Mouse (Mus musculus): ENCODE data around the gene Stk4.

The Stk4 gene

GRCm38 (mm10) chr2:164127297-164127696 is 57.2 kb downstream of the Stk4 start:
- DNase-seq (ENCODE audit: low spot score in 2 of 2): no peak

GRCm38 (mm10) chr2:164128576-164129411 is 58.7 kb downstream of the Stk4 start:
- peak in 1 of 2 experiments; percentile 48 for DNase-seq (ENCODE audit: low spot score in 2 of 2)

- DNase-seq (ENCODE audit: low spot score in 2 of 2): no peak
Observed at GRCm38 (mm10) chr2:164131586-164131985, 61.5 kb downstream of the Stk4 start.

- DNase-seq (ENCODE audit: low spot score in 2 of 2): no peak
Observed at GRCm38 (mm10) chr2:164134563-164134962, 64.4 kb downstream of the Stk4 start.

DNA sequence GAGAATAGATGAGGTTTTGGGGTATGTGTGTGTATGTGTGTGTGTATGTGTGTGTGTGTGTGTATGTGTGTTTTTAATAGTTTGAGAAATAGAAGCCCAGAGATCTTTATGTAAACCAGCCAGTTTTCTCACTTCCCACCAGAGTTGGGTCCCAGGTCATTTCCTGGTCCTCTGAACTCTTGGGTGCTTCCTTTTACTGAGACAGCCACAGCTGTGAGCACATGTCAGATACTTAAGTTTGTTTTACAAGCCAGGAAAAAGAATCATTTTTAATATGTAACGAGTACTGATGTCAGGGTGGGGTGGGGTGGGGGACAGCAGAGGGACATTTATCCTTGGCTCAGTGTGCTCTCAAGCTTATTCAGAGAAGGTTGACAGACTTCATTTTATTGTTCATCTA is 65.2 kb downstream of the Stk4 start:
- no peak for DNase-seq (ENCODE audit: low spot score in 2 of 2)

GRCm38 (mm10) chr2:164136393-164136792 is 66.3 kb downstream of the Stk4 start:
- no peak for DNase-seq (ENCODE audit: low spot score in 2 of 2)

DNA sequence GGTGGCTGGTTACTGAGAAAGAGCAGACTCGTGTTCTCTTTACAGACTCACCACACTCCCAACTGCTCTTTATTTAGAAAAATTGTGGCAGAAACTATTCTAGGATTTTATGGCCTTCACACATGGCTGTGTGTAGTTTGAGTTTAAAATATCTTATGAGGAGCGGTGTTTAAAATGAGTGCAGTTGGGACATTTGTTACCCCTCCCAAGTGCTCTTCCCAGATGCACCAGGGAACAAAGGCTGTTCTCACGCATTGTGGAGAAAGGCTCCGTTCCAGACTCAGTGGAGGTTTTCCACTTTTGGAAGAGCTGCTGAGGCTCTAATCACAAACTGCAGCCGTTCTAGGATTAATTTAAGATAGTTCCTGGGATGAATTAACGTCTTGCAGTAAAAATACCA is 67.6 kb downstream of the Stk4 start:
- no peak for DNase-seq (ENCODE audit: low spot score in 2 of 2)

GRCm38 (mm10) chr2:164142021-164142420 is 71.9 kb downstream of the Stk4 start:
- no peak for DNase-seq (ENCODE audit: low spot score in 2 of 2)

- DNase-seq (ENCODE audit: low spot score in 2 of 2): no peak
Observed at GRCm38 (mm10) chr2:164144025-164144424, 73.9 kb downstream of the Stk4 start.

DNA sequence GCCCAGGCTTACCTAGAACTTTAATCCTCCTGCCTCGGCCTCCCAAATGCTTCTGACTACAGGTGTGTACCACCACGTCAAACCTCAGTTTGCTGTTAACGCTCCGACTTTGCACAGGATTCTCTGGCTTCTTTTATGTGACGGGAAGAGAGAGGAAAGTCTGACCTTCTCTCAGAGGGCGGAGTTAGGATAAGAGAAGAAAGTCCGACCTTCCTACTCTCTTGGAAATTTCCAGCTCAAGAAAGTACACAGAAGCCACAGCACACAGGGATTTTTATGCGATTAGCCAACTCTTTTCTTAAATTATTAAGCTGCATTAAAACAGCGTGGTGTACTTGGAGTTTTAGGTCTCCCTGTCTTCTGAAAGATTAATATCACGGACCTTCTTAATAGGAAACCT is 74.4 kb downstream of the Stk4 start:
- no peak for DNase-seq (ENCODE audit: low spot score in 2 of 2)

- DNase-seq (ENCODE audit: low spot score in 2 of 2): no peak
Observed at GRCm38 (mm10) chr2:164146556-164146955, 76.4 kb downstream of the Stk4 start.

- DNase-seq (ENCODE audit: low spot score in 2 of 2): no peak
Observed at GRCm38 (mm10) chr2:164150086-164150760, 80.1 kb downstream of the Stk4 start.

GRCm38 (mm10) chr2:164152341-164152740 is 82.2 kb downstream of the Stk4 start:
- no peak for DNase-seq (ENCODE audit: low spot score in 2 of 2)

- no peak for DNase-seq (ENCODE audit: low spot score in 2 of 2)
Observed at GRCm38 (mm10) chr2:164154007-164154406, 83.9 kb downstream of the Stk4 start.

GRCm38 (mm10) chr2:164156158-164156557 is 86.0 kb downstream of the Stk4 start:
- DNase-seq (ENCODE audit: low spot score in 2 of 2): no peak

- DNase-seq (ENCODE audit: low spot score in 2 of 2): no peak
Observed at GRCm38 (mm10) chr2:164158838-164159237, 88.7 kb downstream of the Stk4 start.

DNA sequence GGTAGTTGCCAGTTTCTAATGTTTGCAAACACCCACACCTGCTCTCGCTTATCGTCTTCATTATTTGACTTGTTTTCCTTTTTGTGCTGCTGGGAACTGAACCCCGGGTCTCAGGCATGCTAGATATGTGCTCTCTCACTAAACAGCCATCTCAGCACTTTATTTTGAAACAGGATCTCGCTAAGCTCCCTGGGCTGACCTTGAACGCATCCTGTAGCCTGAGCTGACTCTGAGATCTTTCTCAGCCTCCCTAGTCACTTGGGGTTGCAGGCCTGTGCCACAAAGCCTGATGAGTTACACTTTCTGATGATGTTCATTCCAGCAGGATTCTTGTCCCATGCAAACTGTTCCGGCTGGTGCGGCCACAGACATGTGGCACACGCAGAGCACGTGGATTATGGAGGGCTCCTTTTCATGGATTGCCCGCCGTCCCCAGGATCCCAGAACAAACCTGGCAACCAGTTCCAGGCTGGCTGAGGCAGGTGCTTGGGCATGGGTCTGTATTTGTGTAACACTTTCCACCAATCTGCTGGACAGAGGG is 91.5 kb downstream of the Stk4 start:
- no peak for DNase-seq (ENCODE audit: low spot score in 2 of 2)

DNA sequence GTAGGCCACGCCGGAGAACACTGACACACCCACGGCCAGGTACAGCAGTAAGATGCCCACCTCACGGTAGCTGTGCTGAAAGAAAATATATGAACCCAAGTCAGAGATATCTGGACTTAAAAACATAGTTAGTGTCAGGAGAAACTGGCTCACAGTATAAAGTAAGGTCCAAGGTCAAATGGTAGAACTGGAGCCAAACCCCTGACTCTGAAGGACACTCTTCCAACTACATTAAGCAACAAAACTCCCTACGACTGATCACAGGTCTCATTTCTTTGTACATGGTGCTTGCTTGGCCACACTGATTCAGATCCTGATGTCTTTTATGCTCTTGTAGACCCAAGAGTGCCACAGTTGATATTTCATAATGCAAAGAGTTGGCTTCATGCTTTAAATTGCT is 94.8 kb downstream of the Stk4 start:
- DNase-seq (ENCODE audit: low spot score in 2 of 2): no peak

GRCm38 (mm10) chr2:164167752-164168570 is 97.8 kb downstream of the Stk4 start:
- DNase-seq (ENCODE audit: low spot score in 2 of 2): no peak

GRCm38 (mm10) chr2:164168571-164168946 is 98.4 kb downstream of the Stk4 start:
- DNase-seq (ENCODE audit: low spot score in 2 of 2): peak in 1 of 2 experiments; percentile 26

- DNase-seq (ENCODE audit: low spot score in 2 of 2): no peak
Observed at GRCm38 (mm10) chr2:164170326-164170725, 100.2 kb downstream of the Stk4 start.

GRCm38 (mm10) chr2:164170902-164171301 is 100.8 kb downstream of the Stk4 start, which contains the start of gene Kcns1:
Kcns1 (minus strand) TSS chr2:164171113.
- no peak for DNase-seq (ENCODE audit: low spot score in 2 of 2)
